Mouse (Mus musculus): ENCODE measurements around the gene Capn11.
"Not testable (repeated sequence)": the region's sequence is repeated elsewhere in the genome, so short reads cannot be mapped to it uniquely, and the experiment has no call there.

Gene Capn11

DNA sequence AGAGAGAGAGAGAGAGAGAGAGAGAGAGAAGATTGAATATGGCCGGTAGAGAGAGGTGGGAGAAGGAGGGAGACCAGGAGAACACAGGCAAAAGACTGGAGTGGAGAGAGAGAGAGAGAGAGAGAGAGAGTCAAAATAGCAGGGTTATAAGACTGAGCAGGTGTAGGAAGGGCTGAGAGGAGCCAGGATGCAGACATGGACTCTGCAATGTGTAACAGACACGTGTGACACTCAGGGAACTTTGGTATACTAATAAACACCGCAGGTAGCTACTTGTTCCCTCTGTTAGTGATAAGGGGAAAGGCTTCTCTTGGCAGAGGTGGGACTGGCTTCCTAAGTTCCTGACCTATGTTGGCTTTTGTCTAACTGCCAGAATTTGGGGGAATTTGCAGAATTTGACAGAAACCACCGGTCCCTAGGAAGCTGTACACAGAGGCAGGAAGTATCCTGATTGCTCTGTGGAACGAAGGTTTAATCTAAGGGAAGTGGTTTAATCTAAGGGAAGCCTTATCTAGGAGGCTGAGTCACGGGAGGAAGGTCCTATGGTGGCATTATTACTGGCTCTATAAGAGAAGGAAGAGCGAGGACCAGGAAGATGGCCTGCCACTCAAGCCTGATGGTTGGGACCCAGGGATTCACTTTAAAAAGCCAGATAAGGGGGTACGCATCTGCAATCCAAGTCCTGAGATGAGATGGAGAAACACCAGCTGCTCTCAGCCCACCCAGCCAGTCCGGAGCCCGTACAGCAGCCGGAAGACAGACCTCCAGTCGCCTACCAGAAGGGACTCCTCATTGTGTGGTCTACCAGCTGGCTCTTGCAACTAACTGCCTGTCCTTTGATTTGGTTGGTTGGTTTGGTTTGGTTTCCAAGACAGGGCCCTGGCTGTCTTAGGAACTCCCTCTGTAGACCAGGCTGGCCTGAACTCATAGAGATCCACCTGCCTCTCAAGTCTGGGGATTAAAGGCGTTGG is 30.0 kb downstream of the Capn11 start:
- no peak for DNase-seq (ENCODE audit: low spot score)

DNA sequence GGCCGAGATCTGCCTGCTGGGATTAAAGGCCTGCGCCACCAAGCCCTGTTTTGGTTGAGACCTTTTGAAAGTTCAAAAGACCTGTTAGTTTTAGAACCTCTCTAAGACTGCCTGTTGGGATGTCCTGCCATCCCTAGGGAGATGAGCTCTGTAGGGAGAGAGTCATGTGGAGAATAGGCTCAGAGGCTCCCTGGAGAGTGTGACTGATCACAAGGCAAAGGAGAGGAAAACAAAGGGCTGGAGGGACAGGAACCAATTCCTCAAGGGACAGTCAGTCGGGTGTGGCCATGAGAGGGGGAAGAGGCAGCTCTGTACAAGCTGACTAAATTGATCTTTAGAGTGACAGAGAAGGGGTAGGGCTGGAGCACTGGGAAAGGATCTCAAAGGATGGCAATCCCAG is 31.0 kb downstream of the Capn11 start:
- no peak for DNase-seq (ENCODE audit: low spot score)

DNA sequence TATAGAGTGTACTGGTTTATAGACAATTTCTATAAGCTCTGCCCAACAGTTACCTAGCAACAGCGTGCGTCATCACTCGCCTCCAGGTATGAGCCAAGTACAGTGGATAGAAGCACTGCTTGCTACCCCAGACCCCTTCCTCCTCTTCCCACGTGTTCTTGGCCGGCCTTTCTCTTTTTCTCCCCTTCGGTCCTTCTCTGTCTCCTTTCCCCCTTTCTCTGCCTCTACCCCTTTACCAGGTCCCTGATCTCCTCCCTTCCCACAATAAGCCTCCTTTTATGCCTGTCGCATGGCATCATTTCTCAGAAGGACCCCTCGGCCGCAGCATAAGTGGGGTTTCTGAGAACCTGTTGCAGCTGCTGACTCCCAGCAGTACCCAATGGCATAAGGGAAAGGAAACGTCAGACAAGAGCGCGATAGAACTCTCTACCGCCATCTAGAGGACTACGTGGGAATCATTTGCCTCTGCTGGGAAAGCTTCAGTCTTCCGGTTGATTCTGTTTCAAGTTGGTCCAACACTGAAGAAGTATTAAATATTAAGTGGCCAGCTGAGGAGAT is 32.5 kb downstream of the Capn11 start:
- peak; percentile 51 for DNase-seq (ENCODE audit: low spot score)

DNA sequence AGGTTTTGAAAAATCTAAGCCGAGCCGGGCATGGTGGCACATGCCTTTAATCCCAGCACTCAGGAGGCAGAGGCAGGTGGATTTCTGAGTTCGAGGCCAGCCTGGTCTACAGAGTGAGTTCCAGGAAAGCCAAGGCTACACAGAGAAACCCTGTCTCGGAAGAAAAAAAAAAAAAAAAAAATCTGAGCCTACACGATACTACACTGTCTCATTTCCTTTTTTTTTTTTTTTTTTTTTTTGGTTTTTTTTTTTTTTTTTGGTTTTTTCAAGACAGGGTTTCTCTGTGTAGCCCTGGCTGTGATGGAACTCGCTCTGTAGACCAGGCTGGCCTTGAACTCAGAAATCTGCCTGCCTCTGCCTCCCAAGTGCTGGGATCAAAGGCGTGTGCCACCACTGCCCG is 35.7 kb downstream of the Capn11 start:
- DNase-seq (ENCODE audit: low spot score): not testable (repeated sequence)

DNA sequence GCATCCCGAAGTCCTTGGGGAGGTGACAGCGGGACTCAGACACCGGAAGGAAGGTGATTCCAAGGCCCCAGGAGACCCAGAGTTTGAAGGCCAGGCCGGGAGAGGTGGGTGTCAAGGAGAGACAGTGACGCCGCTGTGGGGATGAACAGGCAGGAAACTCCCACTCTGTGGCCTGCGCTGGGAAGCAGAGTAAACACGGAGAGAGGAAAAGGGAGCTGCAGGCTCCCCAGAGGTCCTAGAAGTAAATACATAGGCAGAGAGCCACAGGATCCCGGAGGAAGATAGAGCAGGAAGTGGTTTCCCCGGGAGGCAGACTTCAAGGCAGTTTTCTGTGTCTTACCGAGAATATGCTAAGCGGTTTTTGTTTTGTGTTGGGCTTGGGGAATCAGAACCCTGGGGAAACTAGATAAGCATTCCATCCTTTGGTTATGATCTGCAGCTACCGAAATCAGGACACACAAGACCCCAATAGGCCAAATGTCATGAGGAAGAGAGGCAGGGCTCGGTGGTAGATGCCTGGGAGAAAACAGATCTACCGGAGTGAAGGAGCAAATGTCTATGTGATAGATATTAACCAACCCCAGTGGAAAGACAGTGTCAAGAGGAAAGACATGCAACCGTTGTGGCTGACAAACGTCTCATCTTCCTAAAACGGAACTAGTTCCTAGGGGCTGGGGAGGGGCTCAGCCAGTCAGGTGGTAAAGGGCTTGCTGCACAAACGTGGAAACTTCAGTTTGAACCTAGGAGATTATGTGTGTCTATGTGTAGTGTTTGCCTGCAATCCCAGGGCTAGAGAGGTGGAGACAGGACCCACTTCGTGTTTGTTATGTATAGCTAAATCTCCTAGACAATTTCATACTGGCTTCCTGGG is 39.5 kb downstream of the Capn11 start:
- no peak for DNase-seq (ENCODE audit: low spot score)

DNA sequence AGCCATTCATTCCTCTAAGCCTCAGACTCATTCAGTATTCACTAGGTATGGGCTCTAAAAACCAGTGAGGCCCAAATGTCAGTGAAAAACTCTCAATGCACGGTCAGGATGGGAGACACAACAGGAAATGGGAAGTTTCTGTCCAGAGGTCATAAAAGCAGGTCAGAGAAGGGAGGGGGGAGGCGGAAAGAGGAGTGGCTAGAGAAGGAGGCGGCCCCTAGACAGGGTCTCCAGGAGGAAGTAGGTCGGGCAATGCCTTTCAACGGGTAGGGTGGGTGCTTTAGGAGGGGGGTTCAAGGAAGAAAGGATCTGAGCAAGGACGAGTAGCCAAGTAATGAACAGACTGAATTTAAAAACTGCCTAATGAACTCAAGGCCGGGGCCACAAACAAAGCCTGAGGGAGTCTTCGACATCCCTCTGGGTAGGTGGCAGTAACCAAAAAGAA is 40.2 kb downstream of the Capn11 start:
- DNase-seq (ENCODE audit: low spot score): no peak

DNA sequence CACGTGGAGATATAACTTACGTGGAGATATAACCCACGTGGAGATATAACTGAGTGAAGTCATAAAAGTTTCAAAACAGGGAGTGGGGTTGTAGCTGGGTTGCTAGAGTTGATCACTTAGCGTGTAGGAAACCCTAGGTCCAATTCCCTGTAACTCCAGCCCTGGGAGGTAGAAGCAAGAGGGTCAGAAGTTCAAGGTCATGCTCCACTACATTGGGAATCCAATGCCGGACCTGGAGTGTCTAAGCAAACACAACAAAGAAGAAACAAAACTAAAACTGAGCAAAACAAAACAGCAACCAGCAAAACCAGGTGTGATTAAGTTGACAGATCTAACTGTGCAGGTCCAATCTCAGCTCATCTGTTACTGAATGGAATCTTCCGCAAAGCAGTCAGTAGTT is 41.5 kb downstream of the Capn11 start:
- no peak for DNase-seq (ENCODE audit: low spot score)

DNA sequence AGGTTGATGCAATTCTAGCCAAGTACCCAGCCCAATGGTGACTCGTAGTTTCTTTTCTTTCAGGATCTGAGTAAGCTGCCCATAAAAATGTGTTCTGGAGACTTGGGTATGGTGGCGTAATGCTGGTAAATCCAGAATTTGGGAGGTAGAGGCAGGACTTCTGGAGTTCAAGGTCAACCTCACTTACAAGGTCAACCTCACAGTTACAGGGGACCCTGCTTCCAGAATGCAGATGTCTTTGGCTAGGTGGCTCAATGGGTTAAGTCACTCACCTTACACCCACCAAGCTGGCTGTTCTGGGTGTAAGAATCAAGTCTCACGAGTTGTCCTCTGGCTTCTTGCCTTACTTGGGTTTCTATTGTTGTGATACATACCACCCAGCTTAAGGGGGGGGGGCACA is 42.4 kb downstream of the Capn11 start:
- DNase-seq (ENCODE audit: low spot score): no peak

DNA sequence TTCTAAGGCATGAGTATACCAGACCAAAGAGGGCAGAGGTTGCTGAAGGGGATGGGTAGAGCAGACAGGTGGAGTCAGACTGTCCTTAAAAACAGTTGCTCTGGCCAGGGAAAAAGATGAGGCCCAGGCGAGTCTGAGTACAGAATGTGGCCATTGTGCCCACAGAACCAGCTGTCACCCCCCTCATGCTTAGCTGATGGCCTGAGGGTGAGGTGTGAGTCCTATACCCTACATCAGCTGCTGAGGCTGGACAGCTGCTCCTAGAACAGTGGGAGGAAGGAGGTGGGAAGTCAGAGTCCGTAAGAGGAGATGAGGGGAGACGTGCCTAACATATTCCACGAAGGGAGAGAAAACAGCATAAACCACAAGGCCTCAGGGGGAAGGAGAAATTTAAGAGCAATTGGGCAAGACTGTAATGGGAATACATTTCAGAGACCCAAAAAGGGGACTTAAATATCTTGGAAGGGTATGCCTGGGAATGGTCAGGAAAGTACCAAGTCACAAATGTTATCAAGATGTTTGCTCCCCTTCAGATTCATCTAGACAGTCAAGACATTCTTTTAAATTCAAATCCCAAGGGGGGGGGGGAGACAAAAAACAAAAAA is 43.0 kb downstream of the Capn11 start:
- no peak for DNase-seq (ENCODE audit: low spot score)

DNA sequence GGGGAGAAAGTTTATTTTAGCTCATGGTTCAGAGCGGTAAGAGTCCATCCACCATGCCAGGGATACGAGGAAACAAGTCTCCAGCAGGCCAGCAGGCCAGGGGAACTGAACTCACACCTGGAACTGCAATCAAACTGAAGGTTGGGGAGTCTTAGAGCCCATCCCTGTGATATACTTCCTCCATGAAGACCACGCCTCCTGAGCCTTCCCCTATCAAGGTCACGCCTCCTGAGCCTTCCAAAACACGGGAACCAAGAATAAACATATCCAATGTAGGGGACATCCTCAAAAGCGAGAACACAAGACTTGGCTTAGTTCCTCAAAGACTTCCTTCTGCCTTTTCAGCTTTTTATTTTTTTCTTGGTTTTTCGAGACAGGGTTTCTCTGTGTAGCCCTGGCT is 46.2 kb downstream of the Capn11 start:
- DNase-seq (ENCODE audit: low spot score): no peak

DNA sequence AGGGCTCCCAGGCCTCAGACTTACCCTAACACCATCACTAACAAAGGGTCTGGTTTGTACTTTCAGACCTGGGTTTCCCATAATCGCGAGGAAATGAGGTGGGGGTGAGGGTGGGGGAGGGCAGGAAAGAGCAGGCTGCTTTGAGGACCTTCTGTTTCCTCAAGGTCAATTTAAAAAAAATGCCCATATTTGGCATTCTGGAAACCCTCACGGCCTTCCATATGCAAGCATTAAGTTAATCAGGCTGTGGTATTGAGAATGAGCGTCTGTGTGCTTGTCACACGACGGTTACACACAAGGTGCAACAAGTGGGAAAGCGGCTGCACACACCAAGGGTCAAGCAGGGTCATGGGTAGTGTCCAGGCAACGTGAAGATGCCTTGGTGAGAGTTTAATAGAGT is 47.1 kb downstream of the Capn11 start:
- DNase-seq (ENCODE audit: low spot score): no peak

DNA sequence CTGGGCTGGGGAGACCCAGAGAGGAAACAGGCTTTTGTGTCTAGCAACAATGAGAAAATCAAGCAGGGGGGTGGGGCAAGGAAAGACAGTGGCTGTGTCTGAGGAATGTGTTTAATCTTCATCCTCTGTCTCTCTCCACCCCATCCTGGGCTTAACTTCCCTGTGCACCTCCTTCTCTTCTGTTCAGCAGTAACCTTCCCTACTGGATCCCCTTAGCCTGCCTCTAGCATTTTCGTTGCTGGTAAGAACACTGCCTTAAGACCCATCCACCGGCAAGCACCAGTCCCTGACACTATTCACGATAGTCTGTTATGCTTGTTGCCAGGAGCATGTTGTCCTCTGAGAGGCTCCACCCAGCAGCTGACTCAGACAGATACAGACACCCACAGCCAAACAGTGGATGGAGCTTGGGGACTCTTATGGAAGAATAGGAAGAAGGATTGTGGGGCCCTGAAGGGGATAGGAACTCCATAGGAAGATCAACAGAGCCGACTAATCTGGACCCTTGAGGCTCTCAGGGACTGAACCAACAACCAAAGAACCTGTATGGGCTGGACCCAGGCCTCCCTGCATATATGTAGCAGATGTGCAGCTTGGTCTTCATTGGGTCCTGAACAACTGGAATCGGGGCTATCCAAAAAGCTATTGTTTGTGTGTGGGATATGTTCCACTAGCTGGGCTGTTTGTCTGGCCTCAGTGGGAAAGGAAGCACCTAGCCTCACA is 48.8 kb downstream of the Capn11 start:
- no peak for DNase-seq (ENCODE audit: low spot score)

DNA sequence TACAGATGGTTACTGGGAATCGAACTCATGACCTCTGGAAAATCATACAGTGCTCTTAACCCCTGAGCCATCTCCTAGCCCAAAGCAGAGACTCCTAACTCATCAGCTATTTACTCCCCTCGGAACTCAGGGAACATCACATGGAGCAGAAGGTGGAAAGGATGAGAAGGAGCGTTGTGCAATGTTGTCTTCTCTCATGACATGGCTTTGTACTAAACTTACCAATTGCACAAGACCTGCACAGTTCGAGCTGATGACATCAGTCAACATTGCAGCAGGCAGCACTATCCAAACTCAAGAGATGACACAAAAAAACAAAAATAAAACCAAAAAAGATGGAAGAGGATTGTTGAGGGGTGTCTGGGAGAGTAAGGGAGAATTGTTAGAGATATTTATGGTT is 50.7 kb downstream of the Capn11 start:
- DNase-seq (ENCODE audit: low spot score): no peak

DNA sequence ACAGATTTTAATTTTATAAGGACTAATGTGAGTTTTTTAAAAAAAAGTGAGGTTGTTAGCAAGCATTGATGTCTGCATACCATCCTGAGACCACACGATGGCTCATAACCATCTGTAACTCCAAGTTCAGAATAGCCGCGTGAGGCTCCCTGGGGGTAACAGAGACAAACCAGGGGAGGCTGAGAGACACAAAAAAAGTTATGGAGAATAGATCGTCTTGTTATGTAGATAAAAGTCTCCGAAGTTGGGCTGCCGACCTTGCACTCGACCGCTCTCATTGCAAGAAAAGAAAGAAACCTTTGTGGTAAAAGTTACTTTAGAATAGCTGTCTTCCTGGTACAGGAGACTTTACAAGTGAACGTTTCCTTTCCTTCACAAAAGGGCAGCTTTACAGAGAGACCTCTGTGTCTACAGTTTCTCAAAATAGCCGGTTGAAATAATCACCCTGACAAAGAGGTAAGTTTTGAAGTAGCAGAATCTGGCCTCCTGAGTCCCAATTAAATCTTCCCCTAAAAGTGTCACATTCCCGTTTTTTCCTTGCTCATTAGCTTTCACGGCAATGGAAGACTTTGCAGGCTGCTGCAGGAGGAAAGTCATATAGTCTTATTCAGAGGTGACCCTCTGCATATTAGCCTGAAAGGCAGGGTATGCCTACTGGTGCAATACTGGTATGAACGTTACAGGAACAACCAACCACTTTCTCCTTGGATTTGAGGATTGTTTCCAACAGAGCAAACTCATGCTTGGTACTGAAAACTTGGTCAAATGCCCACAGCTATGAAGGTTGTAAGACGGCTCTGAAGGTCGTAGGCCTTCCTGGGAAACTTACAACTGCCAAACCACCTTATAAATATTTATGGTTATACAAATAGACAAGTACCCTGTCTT is 51.9 kb downstream of the Capn11 start:
- no peak for DNase-seq (ENCODE audit: low spot score)

DNA sequence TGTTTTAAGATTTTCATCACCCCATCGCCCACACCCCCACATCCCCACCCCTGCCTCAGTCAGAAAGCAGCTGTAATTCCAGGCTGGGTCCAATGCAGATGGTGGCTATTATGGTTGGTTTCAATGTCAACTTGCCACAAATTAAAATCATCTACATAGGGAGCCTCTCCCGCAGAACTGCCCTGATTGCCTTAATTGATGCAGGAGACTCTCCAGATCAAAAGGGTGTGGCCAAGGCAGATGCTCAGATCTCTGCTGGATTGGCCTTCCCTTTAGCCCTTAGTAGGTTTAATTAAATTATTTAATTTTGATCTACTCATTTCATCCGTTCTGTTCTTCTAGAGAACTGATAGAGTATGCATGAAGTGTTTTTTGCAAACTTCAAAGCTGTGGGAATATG is 56.1 kb downstream of the Capn11 start:
- DNase-seq (ENCODE audit: low spot score): no peak

DNA sequence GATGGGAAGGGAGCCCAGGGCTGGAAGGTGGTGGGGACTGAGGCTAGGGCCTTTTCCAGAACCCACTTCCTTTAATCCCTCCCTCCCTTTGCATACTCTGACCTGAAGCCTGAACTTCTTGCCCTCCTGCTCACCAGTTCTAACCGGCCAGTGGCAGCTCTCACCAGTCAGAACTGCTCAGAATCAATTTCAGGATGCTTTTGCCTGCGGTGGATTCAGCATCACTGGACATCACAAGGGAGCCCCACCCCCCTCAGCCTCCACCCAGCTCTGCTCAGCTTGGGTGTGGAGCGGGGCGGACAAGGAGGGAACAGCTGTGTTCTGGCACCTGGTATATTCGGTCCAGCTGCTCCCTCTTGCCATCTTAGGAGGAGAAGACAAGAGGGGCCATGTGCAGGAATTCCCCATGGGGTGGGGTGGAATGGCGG is 57.2 kb downstream of the Capn11 start, which contains the start of gene Mymx:
Gene Mymx, minus strand, starts transcription at position 226 of the 428 bp plus-strand sequence.
- DNase-seq (ENCODE audit: low spot score): no peak

DNA sequence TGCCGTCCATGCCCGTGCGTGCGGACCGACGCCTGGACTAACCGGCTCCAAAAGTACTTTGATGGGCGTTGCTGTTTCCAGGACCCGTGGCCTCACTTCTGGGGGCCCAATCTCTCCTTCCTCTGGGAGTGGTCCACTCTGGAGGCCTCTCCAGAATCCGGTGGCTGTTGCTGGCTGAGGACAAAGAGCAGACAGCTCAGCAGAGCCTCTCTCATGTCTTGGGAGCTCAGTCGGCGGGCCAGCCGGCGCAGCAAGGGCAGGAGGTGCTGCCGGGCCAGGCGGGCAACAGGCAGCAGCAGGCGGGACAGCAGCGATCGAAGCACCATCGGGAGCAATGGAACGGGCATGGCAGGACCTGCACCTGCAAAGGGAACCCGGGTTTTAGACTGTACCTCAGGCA is 57.8 kb downstream of the Capn11 start:
- no peak for DNase-seq (ENCODE audit: low spot score)

DNA sequence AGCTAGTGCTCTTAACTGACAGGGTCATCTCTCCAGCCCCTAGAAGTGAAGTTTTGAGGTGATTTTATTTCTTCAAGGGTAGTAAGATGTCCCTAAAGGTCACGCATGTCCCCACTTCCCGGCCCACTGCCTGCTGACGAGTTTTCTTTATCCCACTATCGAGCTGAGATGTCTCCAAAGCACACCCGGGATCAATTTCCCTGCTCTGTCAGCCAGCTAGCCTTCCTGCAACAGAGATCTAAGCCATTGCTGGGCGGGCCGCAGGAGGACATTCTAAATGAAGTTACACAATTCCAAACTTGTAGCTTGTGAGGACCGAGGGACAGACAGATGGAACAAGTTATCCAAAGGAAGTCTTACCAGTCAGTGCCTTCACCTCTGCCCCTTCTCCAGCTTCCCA is 58.9 kb downstream of the Capn11 start:
- DNase-seq (ENCODE audit: low spot score): no peak

DNA sequence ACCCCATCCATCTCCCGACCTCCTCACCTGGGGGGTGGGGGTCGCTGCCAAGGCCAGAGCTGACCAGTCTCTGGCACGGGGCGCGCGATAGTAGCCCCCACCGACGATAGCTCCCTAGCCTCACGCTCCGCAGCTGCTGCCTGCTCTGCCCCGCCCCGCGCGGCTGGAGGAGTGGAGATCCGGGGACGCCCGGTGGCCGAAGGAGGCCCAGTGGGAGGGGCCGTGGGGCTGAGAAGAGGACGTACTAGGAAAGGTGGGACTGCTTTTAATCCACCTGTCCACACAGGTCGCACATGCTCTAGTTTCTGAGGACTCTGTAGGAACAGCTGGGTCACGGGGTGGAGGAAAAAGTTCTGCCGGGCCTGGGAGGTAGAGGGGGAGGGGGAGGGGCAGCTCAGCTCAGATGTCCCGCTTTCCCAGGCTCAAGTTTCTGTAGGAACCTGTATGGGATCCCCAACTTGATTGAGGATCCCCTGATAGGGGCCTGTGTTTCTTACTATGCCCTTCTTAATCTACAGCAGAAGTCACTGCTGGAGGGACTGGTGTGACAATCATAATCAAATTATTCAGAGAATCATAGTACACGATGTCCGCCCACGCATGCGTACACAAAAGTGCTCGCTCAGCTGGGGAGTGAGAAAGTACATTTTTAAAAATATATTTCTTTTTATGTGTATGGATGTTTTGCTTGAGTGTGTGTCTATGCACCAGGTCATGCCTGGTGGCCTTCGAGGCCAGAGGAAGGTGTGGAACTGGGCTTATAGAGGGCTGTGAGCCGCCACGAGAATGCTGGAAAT is 59.5 kb downstream of the Capn11 start, which contains the start of gene Slc29a1:
Gene Slc29a1, minus strand, starts transcription at position 161 of the 797 bp plus-strand sequence.
- DNase-seq (ENCODE audit: low spot score): no peak
